Mouse (Mus musculus) embryonic facial prominence, embryonic 15.5 days (tissue): Measurements from ENCODE around the gene Myo5c. TPM values are rescaled to one million over a fixed set of nuclear protein-coding genes. Genes with fewer than 3 reads are reported as not detected.

Experiments
- ATAC-seq: fragments of 200-750 bp; cut with Nextera tagmentation; 2 replicates; pipeline ENCODE4 v1.8.0; 2017; ENCODE audit warnings: low read depth, moderate TSS enrichment; ENCODE audit not compliant: insufficient number of reproducible peaks, low FRiP score, low TSS enrichment
- H3K27ac ChIP-seq: fragments of 300-500 bp; sonication (generic); replicated peaks from 2 replicates; pipeline ENCODE4 v1.5.1; 2015; ENCODE audit warnings: mild to moderate bottlenecking, inconsistent platforms
- H3K27me3 ChIP-seq: fragments of 300-500 bp; sonication (generic); 2 replicates; pipeline ENCODE4 v1.6.1; 2015; ENCODE audit warnings: inconsistent platforms
- H3K36me3 ChIP-seq: fragments of 300-500 bp; sonication (generic); 2 replicates; pipeline ENCODE4 v1.6.1; 2015; ENCODE audit warnings: mild to moderate bottlenecking, inconsistent platforms
- H3K4me1 ChIP-seq: fragments of 300-500 bp; sonication (generic); 2 replicates; pipeline ENCODE4 v1.6.1; 2015; ENCODE audit warnings: inconsistent platforms
- H3K4me2 ChIP-seq: fragments of 300-500 bp; sonication (generic); replicated peaks from 2 replicates; pipeline ENCODE4 v1.6.1; 2015; ENCODE audit warnings: mild to moderate bottlenecking, inconsistent platforms
- H3K4me3 ChIP-seq: fragments of 300-500 bp; sonication (generic); replicated peaks from 2 replicates; pipeline ENCODE4 v1.5.1; 2015; ENCODE audit warnings: mild to moderate bottlenecking, inconsistent platforms
- H3K9ac ChIP-seq: fragments of 300-500 bp; sonication (generic); 2 replicates; pipeline ENCODE4 v1.6.1; 2015; ENCODE audit warnings: inconsistent platforms
- H3K9me3 ChIP-seq: fragments of 300-500 bp; sonication (generic); replicated peaks from 2 replicates; pipeline ENCODE4 v1.6.1; 2016; ENCODE audit warnings: inconsistent platforms
- WGBS: fragments of 180-500 bp; shearing (Covaris S2); methylation state at CpG from one replicate; pipeline ENCODE4 v1.1.7; 2015; 5-methylcytosine and 5-hydroxymethylcytosine counted together
- polyA plus RNA-seq: library from polyadenylated mRNA; unstranded; fragments of >200 nt; fragmentation: Nextera tagmentation; extraction: Ambion mirVana; gene quantifications from 2 replicates; pipeline ENCODE4 v1.2.1, GENCODE M21; 2015

Myo5c gene
- polyA plus RNA-seq, 1 experiment from 2014 or later = 2.7 TPM

DNA sequence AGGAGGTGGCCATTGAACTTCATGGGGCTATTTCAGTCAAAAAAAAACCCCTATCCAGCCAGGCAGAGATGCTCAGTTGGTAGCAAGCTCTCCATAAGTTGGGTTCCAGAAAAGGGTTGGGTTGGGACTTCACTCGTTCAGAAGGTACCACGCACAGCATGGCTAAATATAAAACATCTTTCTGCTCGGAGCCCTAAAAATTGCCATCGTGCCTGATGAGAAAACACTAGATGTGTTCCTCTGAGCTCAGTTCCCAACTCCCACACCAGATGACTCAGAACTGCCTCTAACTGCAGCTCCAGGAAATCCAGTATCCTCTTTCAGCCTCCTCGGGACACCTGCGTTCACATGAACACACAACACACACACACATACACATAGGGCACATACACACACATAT, 106.2 kb downstream of the Myo5c start:
- Histone ChIP-seq H3K4me2 (no peak overlapping the region), H3K4me1 (no peaks in the 10 kb centered on the region), H3K9ac (no peak overlapping the region), H3K4me3 (no peak overlapping the region), H3K27me3 (no peaks in the 10 kb centered on the region), H3K9me3 (no peaks in the 10 kb centered on the region), H3K27ac (no peak overlapping the region), H3K36me3 (peaks cover 65% of the 10 kb centered on the region)
- 74% methylated on average over 6 of the region's 6 CpGs for WGBS
- no peak for ATAC-seq

DNA sequence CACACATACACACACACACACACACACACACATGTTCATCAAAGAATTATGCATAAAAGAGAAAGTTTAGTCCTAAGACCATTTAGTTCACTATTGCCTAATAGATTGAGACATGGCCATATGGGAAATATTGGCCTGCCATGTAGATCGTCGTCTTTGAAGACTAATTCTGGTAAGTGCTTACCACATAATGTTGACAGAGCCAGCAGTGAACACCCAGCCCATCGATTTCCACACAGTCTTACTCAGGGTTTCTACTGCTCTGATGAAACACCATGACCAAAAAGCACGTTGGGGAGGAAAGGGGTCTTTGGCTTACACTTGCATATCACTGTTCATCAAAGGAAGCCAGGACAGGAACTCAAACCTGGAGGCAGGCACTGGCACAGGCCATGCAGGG, 110.6 kb downstream of the Myo5c start:
- Histone ChIP-seq H3K4me2 (no peak overlapping the region), H3K9ac (no peak overlapping the region), H3K9me3 (no peaks in the 10 kb centered on the region), H3K4me3 (no peak overlapping the region), H3K27ac (no peak overlapping the region), H3K4me1 (no peaks in the 10 kb centered on the region), H3K27me3 (no peaks in the 10 kb centered on the region), H3K36me3 (peaks cover 48% of the 10 kb centered on the region)
- WGBS = 75% methylated on average over 4 of the region's 4 CpGs
- ATAC-seq = no peak

DNA sequence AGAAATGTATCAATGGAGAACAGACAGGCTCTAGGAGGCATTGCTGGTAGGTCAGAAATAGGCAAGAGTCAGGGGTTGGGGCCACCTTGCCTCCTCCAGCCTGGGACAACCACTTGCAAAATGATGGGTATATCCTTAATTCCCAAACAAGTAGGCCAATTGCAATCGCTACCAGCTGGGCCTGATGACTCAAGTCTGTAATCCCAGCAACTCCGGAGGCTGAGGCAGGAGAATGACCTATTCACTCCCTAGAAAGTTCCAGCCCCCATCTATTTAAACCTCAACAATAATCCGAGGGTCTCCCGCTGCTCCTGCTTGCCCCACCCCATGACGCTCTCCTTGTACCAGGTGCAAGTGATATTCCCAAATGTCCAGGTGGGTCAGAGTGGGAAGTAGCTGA, 115.6 kb downstream of the Myo5c start, which contains the start of gene Bcl2l10:
Gene Bcl2l10 (plus strand): TSS at position 301 of the 400 bp plus-strand sequence.
- Histone ChIP-seq H3K4me3 (no peak within 1 kb of the TSS), H3K4me2 (no peak within 1 kb of the TSS), H3K4me1 (0 out of 2 replicates have a peak, but pooled peaks cover 3% of the 10 kb centered on the region), H3K36me3 (peaks cover 20% of the 10 kb centered on the region), H3K9me3 (no peaks in the 10 kb centered on the region), H3K27me3 (no peaks in the 10 kb centered on the region), H3K9ac (no peak within 1 kb of the TSS), H3K27ac (no peak within 1 kb of the TSS)
- ATAC-seq = no peak
- 89% methylated on average over 5 of the region's 5 CpGs for WGBS

GRCm38 (mm10) chr9:75348066-75348465, 116.2 kb downstream of the Myo5c start:
- no peak for ATAC-seq
- Histone ChIP-seq H3K4me2 (no peak overlapping the region), H3K27ac (no peak overlapping the region), H3K9ac (no peak overlapping the region), H3K4me1 (0 out of 2 replicates have a peak, but pooled peaks cover 3% of the 10 kb centered on the region), H3K27me3 (no peaks in the 10 kb centered on the region), H3K9me3 (no peaks in the 10 kb centered on the region), H3K36me3 (peaks cover 15% of the 10 kb centered on the region; the same call in 1 of the 2 replicates), H3K4me3 (no peak overlapping the region)
- 94% methylated on average over 17 of the region's 17 CpGs for WGBS

DNA sequence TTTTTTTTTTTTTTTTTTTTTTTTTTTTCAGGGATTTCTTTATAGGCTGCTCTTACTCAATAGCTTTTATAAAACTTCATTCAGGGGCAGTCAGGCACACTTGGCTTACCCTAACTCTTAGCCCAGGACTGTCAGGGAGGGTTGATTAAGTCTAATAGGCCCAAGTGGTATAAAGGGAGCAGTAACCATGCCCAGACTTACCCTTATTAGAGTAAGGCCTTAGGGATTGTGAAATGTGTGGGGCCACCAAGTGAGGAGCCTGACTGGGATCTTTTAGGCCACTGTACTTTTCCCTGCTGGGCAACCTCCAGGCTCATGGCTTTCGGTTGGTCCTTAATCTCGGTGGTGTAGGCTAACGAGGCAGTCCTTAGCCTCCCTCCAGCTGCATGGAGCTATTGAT, 116.8 kb downstream of the Myo5c start:
- Histone ChIP-seq H3K36me3 (peaks cover 10% of the 10 kb centered on the region; the same call in 1 of the 2 replicates), H3K9ac (no peak overlapping the region), H3K4me3 (no peak overlapping the region), H3K4me2 (no peak overlapping the region), H3K9me3 (no peaks in the 10 kb centered on the region), H3K4me1 (0 out of 2 replicates have a peak, but pooled peaks cover 3% of the 10 kb centered on the region), H3K27ac (no peak overlapping the region), H3K27me3 (no peaks in the 10 kb centered on the region)
- 72% methylated on average over 3 of the region's 3 CpGs for WGBS
- ATAC-seq = no peak

- ATAC-seq = 0 out of 2 replicates have a peak, but pooled peaks have one; percentile 22
- H3K36me3 ChIP-seq = no peaks in the 10 kb centered on the region
- H3K9ac ChIP-seq = no peak overlapping the region
- H3K27me3 ChIP-seq = no peaks in the 10 kb centered on the region
- 50% methylated on average over 8 of the region's 8 CpGs for WGBS
- no peaks in the 10 kb centered on the region for H3K9me3 ChIP-seq
- peak overlapping the region; percentile 70 for H3K27ac ChIP-seq
- 0 out of 2 replicates have a peak, but pooled peaks cover 3% of the 10 kb centered on the region for H3K4me1 ChIP-seq
- no peak overlapping the region for H3K4me2 ChIP-seq
- no peak overlapping the region for H3K4me3 ChIP-seq
Measured at GRCm38 (mm10) chr9:75353094-75353493, 121.3 kb downstream of the Myo5c start.

Other genes with a start within 250 kb of the Myo5c start
- 262 and 266 TPM in 2 replicates for gene Arpp19, start 194.4 kb upstream of the Myo5c start, polyA plus RNA-seq
- gene Myo5a, start 161.0 kb upstream of the Myo5c start, polyA plus RNA-seq = 19.6 and 21.9 TPM in 2 replicates
- 28.0 and 28.6 TPM in 2 replicates for gene Gnb5, start 74.3 kb downstream of the Myo5c start, polyA plus RNA-seq
- not detected in 2 replicates for gene Bcl2l10, start 115.7 kb downstream of the Myo5c start, polyA plus RNA-seq
- gene Mapk6, start 178.0 kb downstream of the Myo5c start, polyA plus RNA-seq = 58.1 and 60.2 TPM in 2 replicates
- 40.1 and 41.5 TPM in 2 replicates for gene Leo1, start 209.5 kb downstream of the Myo5c start, polyA plus RNA-seq